ENCODE assay signal across 21 mouse cellular contexts in genomic region chr14:89573576-89573975, GRCm38 (mm10).
DNase-seq lines count a peak whose midpoint lies in the region; ATAC-seq lines count a peak whose summit lies in the region.
"Had no signal": no experiment of that assay in that cellular context is flagged by ENCODE, and none has a peak within 500 bp of the region (broad histone marks: within the 10 kb centered on the region; RNA-seq: fewer than 3 reads in every experiment).

No protein-coding gene starts in this region.

- no peak overlapping the region for H3K4me3 ChIP-seq in embryonic facial prominence, embryonic 14.5 days (ENCODE audit: low read depth, low read length)
- H3K4me3 ChIP-seq in embryonic facial prominence, embryonic 10.5 days = no peak overlapping the region
- H3K4me3 ChIP-seq: embryonic facial prominence, embryonic 13.5 days; forebrain, embryonic 13.5 days; forebrain, embryonic 15.5 days had no signal

- H3K36me3 ChIP-seq in embryonic facial prominence, embryonic 14.5 days (ENCODE audit: control insufficient read depth, insufficient read depth, low read length) = no peaks in the 10 kb centered on the region
- H3K36me3 ChIP-seq in embryonic facial prominence, embryonic 10.5 days (replicated peaks) = no peaks in the 10 kb centered on the region
- H3K36me3 ChIP-seq: embryonic facial prominence, embryonic 13.5 days; forebrain, embryonic 15.5 days; G1E had no signal

- 60% methylated on average over 3 of the region's 3 CpGs for WGBS in embryonic facial prominence, embryonic 14.5 days
- 78% methylated on average over 3 of the region's 3 CpGs for WGBS in embryonic facial prominence, embryonic 10.5 days

- H3K9ac ChIP-seq in embryonic facial prominence, embryonic 14.5 days (ENCODE audit: low read depth, low read length) = no peak overlapping the region
- H3K9ac ChIP-seq: embryonic facial prominence, embryonic 13.5 days; forebrain, embryonic 13.5 days; forebrain, embryonic 15.5 days; forebrain, postnatal 0 days had no signal

- H3K27me3 ChIP-seq in embryonic facial prominence, embryonic 14.5 days (replicated peaks; ENCODE audit: control insufficient read depth, insufficient read depth, low read length) = no peaks in the 10 kb centered on the region
- no peaks in the 10 kb centered on the region for H3K27me3 ChIP-seq in embryonic facial prominence, embryonic 10.5 days (replicated peaks; ENCODE audit: low read depth, poor library complexity, severe bottlenecking)
- H3K27me3 ChIP-seq: CH12.LX; embryonic facial prominence, embryonic 13.5 days; forebrain, embryonic 13.5 days; forebrain, embryonic 15.5 days had no signal

- no peak for DNase-seq in embryonic facial prominence, embryonic 14.5 days (ENCODE audit: low spot score)
- no peak for DNase-seq in embryonic facial prominence, embryonic 10.5 days (ENCODE audit: low spot score)
- DNase-seq in Muller cell, postnatal 12 days (ENCODE audit: inconsistent ontology term) = peak; percentile 94
- peak; percentile 79 for DNase-seq in retina, postnatal 1 day
- no peak for DNase-seq in right cerebral cortex, postnatal 36 days (ENCODE audit: low spot score in 2 of 2)
- DNase-seq: adrenal gland, adult 2 months; adrenal gland, postnatal 10 days; adrenal gland, postnatal 25 days; B cell, adult 2 months; cerebellum, adult 11-12 months; cerebellum, adult 2 months; cerebellum, adult 9-10 months; cerebellum, postnatal 10 days; cerebellum, postnatal 25 days; forebrain, postnatal 0 days had no signal

- ATAC-seq in embryonic facial prominence, embryonic 14.5 days (ENCODE audit: low read depth) = peak; percentile 22; the same call in 1 of the 2 replicates
- ATAC-seq: CD4-positive, CD25-positive, alpha-beta regulatory T cell, adult 4 months; forebrain, embryonic 13.5 days; forebrain, embryonic 15.5 days; forebrain, postnatal 0 days had no signal

- H3K4me2 ChIP-seq in embryonic facial prominence, embryonic 14.5 days (ENCODE audit: low read depth, low read length) = no peak overlapping the region
- H3K4me2 ChIP-seq: embryonic facial prominence, embryonic 13.5 days; forebrain, embryonic 13.5 days; forebrain, embryonic 15.5 days had no signal

- H3K4me1 ChIP-seq in embryonic facial prominence, embryonic 14.5 days (ENCODE audit: control insufficient read depth, insufficient read depth, low read length) = no peaks in the 10 kb centered on the region
- no peaks in the 10 kb centered on the region for H3K4me1 ChIP-seq in embryonic facial prominence, embryonic 10.5 days
- H3K4me1 ChIP-seq: embryonic facial prominence, embryonic 13.5 days; forebrain, embryonic 13.5 days; forebrain, embryonic 15.5 days had no signal

- no peaks in the 10 kb centered on the region for H3K9me3 ChIP-seq in embryonic facial prominence, embryonic 14.5 days (ENCODE audit: control insufficient read depth, low read length)
- no peaks in the 10 kb centered on the region for H3K9me3 ChIP-seq in embryonic facial prominence, embryonic 10.5 days
- H3K9me3 ChIP-seq: embryonic facial prominence, embryonic 13.5 days; forebrain, embryonic 13.5 days; forebrain, embryonic 15.5 days had no signal

- no peak overlapping the region for H3K27ac ChIP-seq in embryonic facial prominence, embryonic 14.5 days (replicated peaks; ENCODE audit: low read depth, low read length)
- no peak overlapping the region for H3K27ac ChIP-seq in embryonic facial prominence, embryonic 10.5 days (replicated peaks)
- H3K27ac ChIP-seq: embryonic facial prominence, embryonic 13.5 days; forebrain, embryonic 13.5 days; forebrain, embryonic 15.5 days had no signal

Comparison
In these comparisons a context has a peak if more than half of its experiments do, and no peak if none do; other contexts are left out.
1. DNase-seq: peak in Muller cell, postnatal 12 days (single experiment) and retina, postnatal 1 day (single experiment); none in embryonic facial prominence, embryonic 14.5 days (single experiment), embryonic facial prominence, embryonic 10.5 days (single experiment) and right cerebral cortex, postnatal 36 days (0 of 2).